Mouse (Mus musculus) ZHBTc4 (cell line): ENCODE results near the gene Vmn1r104.
"Not testable (repeated sequence)": the region's sequence is repeated elsewhere in the genome, so short reads cannot be mapped to it uniquely, and the experiment has no call there.

Experiments used
- DNase-seq: peaks from one replicate; pipeline ENCODE4 v3.0.0-alpha.2; 2011; ENCODE audit warnings: low read depth, low spot score

Gene Vmn1r104

GRCm38 (mm10) chr7:20533537-20533936 is at the start of gene Vmn1r104:
Gene Vmn1r104 (plus strand): TSS chr7:20533837.
- not testable (repeated sequence) for DNase-seq

DNA sequence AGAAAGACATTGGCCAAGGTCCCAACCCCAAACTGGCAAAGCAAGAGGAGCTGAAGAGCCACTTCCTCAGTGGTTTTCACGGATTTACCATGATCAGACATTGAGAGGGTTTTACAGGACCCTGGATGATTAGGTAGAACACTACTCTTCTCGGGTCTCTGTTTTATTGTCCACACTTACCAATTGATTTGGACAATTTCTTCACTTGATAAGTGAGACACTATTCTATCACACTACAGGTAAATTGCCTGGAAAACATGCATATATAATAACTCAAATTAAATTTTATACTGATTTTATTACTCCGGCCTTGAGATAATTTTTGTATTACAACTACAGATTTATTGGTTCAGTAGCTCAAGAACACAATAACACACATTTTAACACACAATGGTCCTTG is 23.2 kb upstream of the Vmn1r104 start, which contains the start of gene Vmn1r103:
Vmn1r103 (minus strand) TSS at position 101 of the 400 bp plus-strand sequence.
- DNase-seq: not testable (repeated sequence)

DNA sequence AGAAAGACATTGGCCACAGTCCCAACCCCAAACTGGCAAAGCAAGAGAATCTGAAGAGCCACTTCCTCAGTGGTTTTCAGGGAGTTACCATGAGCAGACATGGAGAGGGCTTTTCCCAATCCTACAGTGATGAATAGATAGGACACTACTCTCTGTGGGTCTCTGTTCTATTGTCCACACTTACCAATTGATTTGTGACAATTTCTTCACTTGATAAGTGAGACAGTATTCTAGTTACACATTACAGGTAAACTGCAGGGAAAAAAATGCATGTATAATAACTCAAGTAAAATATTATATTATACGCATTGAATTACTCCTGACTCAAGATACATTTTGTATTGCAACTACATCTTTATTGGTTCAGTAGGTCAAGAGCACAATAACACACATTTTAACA is 12.0 kb downstream of the Vmn1r104 start, which contains the start of gene Gm5726:
Gm5726 (minus strand) TSS at position 101 of the 400 bp plus-strand sequence.
- DNase-seq: not testable (repeated sequence)

DNA sequence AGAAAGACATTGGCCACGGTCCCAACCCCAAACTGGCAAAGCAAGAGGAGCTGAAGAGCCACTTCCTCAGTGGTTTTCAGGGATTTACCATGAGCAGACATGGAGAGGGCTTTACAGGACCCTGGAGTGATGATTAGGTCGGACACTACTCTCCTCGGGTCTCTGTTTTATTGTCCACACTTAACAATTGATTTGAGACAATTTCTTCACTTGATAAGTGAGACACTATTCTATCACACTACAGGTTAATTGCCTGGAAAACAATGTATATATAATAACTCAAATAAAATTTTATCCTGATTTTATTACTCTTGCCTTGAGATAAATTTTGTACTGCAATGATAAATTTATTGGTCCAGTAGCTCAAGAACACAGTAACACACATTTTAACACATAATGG is 42.5 kb downstream of the Vmn1r104 start, which contains the start of gene Gm4141:
Gm4141 (minus strand) TSS at position 101 of the 400 bp plus-strand sequence.
- not testable (repeated sequence) for DNase-seq
